Mouse (Mus musculus) left cerebral cortex, postnatal 36 days (tissue): ENCODE results near the gene Tmem208. TPM values are rescaled to one million over a fixed set of nuclear protein-coding genes. Genes with fewer than 3 reads are reported as not detected.

Source experiments
- DNase-seq, 2 experiments: peaks; one replicate each; pipeline ENCODE4 v3.0.0; 2021 to 2022; ENCODE audit warnings: low spot score in 2 of 2, mixed read lengths in 1 of 2
- intact Hi-C: fragments of 180-260 bp; cut with DNase I; formaldehyde crosslinking; loops from one replicate; pipeline ENCODE4 v1.15.1; 2025
- total RNA-seq, 2 experiments: library from RNA; stranded (reverse); gene quantifications; 2 replicates each; pipeline ENCODE4 v1.2.3; 2021

The Tmem208 gene
- total RNA-seq, 2 experiments from 2014 or later = 38.5 to 43.6 TPM

DNA sequence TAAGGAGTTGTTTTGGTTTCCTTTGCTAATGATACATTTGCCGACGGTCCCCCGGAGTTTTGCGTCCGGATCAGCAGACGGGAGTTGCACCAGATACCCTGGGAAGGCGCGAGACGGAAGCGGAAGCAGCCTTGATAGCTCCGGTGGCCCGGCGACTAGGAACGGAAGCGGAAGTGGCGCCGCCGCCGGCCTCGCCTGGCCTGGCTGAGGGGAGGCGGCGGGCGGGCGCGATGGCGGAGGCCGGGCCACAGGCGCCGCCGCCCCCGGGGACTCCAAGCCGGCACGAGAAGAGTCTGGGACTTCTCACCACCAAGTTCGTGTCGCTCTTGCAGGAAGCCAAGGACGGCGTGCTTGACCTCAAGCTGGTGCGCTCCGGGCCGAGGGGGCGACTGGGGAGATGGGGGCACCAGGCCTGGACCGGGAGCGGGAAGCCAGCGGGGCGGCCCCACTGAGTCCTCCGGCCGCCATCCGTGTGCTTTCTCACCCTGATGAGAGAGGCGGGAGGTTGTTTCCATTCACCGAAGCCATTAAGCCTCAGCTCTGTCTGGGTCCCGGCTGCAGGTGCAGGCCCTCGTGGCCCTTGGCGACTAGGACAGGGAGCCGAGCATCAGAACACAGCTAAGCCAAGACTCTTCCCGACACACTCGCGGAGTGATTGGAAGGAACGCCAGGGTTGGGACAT is 28.5 kb upstream of the Tmem208 start, which contains the start of gene E2f4:
Gene E2f4, plus strand, starts transcription at position 153 of the 682 bp plus-strand sequence.
- peak; percentile 92 to 94 for DNase-seq
- intact Hi-C loops = loop anchor here (5.0 kb wide), 1 partner anchor 655 kb away; the partner anchor contains the start of gene Ciao2b

GRCm38 (mm10) chr8:105298351-105299252 is 27.6 kb upstream of the Tmem208 start:
- intact Hi-C loops = loop anchor here (5.0 kb wide), 1 partner anchor 656 kb away; the partner anchor contains the start of gene Ciao2b
- no peak for DNase-seq

GRCm38 (mm10) chr8:105299962-105300361 is 26.2 kb upstream of the Tmem208 start:
- intact Hi-C loops = loop anchor here (5.0 kb wide), 1 partner anchor 658 kb away; the partner anchor contains the start of gene Ciao2b
- no peak for DNase-seq

- DNase-seq = no peak
- intact Hi-C loops = no loop called here
These were observed 22.8 kb upstream of the Tmem208 start for GRCm38 (mm10) chr8:105303396-105303795.

DNA sequence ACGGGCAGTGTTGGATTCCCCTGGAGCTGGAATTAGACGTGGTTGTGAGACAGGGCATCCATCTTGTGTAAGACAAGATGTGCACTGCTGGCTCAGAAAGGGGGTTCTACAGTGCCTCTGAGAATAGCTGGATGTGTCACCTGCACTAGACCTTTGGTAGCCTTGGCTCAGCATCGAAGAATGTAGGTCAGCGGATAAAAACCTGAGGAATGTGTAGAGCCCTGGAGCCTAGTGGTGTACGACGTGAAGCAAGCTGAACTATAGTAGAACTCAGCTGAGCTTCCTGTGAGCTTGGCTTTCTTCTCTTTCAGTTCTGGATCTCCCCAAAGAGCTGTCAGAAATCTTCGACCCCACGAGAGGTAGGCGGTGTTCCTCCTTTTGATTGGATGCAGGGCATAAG is 22.3 kb upstream of the Tmem208 start:
- no peak for DNase-seq
- intact Hi-C loops = no loop called here

- intact Hi-C loops = no loop called here
These were observed 21.6 kb upstream of the Tmem208 start for GRCm38 (mm10) chr8:105304325-105305210.

GRCm38 (mm10) chr8:105305211-105306145 is 20.7 kb upstream of the Tmem208 start, which contains the start of gene Elmo3:
Gene Elmo3, plus strand, starts transcription at chr8:105305601.
- intact Hi-C loops = no loop called here
- DNase-seq = peak; percentile 47 to 60

More at GRCm38 (mm10) chr8:105304325-105305210, 21.6 kb upstream of the Tmem208 start:
- no peak for DNase-seq

GRCm38 (mm10) chr8:105306146-105306691 is 19.9 kb upstream of the Tmem208 start:
- DNase-seq = no peak

DNA sequence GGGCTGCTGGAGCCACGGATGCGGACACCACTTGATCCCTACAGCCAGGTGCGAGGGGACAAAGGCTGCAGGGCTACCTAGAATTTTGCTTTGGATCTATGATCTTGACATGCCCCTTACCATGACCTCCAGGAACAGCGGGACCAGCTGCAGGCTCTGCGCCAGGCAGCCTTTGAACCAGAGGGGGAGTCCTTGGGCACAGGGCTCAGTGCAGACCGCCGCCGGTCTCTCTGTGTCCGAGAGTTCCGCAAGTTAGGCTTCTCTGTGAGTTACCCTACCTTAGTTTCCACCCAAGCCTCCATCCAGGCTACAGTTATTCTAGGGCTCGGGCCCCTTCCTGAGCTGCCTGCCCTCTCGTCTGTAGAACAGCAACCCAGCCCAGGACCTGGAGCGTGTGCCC is 18.5 kb upstream of the Tmem208 start:
- no peak for DNase-seq
- intact Hi-C loops = no loop called here

More at GRCm38 (mm10) chr8:105306146-105306691, 19.9 kb upstream of the Tmem208 start:
- intact Hi-C loops = no loop called here

GRCm38 (mm10) chr8:105308428-105308827 is 17.7 kb upstream of the Tmem208 start:
- intact Hi-C loops = no loop called here
- DNase-seq = no peak

DNA sequence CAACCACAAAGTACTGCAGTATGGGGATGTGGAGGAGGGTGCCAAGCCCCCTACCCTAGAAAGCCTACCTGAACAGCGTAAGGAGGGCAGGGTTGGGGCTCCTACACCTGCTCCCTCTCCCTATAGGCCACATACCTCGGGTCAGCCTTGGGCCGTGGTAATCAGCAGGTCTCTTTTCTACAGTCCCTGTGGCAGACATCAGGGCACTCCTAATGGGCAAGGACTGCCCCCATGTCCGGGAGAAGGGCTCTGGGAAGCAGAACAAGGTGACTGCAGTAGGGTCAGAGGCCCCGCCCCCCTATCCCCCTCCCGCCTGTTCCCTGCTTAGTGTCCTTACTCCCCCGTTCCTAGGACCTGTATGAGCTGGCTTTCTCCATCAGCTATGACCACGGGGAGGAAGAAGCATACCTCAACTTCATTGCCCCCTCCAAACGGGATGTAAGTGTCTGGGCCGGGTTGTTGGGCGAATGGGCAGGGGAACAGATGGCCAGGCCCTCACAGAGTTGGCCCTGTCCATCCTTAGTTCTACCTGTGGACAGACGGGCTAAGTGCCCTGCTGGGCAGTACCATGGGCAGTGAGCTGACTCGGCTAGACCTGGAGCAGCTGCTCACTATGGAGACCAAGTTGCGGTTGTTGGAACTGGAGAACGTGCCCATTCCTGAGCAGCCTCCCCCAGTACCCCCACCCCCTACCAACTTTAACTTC is 16.9 kb upstream of the Tmem208 start:
- intact Hi-C loops = no loop called here
- DNase-seq = no peak

- intact Hi-C loops = no loop called here
- no peak for DNase-seq
These were observed 16.0 kb upstream of the Tmem208 start for GRCm38 (mm10) chr8:105310118-105310517.

DNA sequence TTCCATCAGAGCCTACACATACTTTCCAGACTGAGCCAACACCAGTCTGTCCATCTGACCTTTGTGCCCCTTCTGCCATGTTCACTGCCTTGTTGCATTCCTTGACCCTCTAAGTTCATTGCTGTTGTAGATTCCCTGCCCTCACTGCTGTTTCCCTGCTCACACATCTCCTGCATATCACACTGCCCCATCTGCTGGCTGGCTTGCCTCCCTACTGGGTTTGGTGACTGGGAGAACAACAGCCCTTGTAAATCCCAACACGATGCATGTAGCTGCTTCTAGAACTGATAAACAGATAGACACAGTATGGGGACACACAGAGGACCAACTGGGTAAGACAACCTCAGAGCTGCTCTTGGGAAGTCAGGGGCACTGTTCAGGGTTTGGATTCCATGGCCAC is 14.4 kb upstream of the Tmem208 start:
- intact Hi-C loops = no loop called here
- DNase-seq = no peak

DNA sequence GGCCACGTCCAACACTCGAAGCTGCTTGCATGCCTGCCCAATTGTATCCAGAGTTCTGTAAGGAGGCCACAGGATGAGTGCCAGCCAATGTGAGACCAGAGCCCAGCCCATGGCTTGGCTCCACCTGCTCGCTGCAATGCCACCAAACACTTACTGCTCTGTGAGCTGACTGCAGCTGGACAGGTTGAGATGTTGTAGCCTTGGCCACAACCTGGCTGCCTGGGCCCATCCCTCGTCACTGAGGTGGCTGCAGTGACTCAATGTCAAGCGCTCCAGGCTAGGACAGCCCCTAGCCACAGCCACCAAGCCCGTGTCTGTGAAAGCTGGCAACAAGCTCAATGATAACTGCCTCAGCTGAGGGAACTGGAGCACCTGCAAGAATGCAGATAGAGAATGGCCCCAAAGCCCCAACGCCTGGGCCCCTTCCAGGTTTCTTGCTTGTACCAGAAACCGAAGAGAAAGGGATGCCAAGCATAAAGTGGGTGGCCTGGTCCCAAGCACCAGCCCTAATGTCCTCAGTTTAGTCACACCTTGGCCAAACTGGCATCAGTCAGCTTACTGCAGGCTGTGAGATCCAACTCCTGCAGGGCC is 13.2 kb upstream of the Tmem208 start:
- DNase-seq = no peak
- intact Hi-C loops = no loop called here

GRCm38 (mm10) chr8:105313622-105314402 is 12.3 kb upstream of the Tmem208 start:
- intact Hi-C loops = no loop called here
- no peak for DNase-seq

- no peak for DNase-seq
- intact Hi-C loops = no loop called here
These were observed 10.9 kb upstream of the Tmem208 start for GRCm38 (mm10) chr8:105315073-105315769.
